27 mouse cellular contexts compared by ENCODE assay signal in genomic region chr2:165974383-165974782, GRCm38 (mm10). TPM values are rescaled to one million over a fixed set of nuclear protein-coding genes. Genes with fewer than 3 reads are reported as not detected.
DNase-seq lines count a peak whose midpoint lies in the region; ATAC-seq and TF ChIP-seq lines count a peak whose summit lies in the region.
"Had no signal": no experiment of that assay in that cellular context is flagged by ENCODE, and none has a peak within 500 bp of the region (broad histone marks: within the 10 kb centered on the region; RNA-seq: fewer than 3 reads in every experiment).

No protein-coding gene starts in this region.

- peak; percentile 37 for DNase-seq in lung, postnatal 14 days
- DNase-seq in lung, postnatal 0 days (ENCODE audit: low spot score) = no peak
- DNase-seq in urinary bladder, postnatal 14 days (ENCODE audit: low spot score) = peak; percentile 59
- DNase-seq in urinary bladder, postnatal 25 days (ENCODE audit: low spot score) = no peak
- DNase-seq in stomach, postnatal 0 days (ENCODE audit: low spot score) = peak; percentile 74
- no peak for DNase-seq in left cerebral cortex, postnatal 25 days (ENCODE audit: low spot score in 2 of 2)
- DNase-seq: adrenal gland, adult 2 months; adrenal gland, postnatal 10 days; adrenal gland, postnatal 25 days; B cell, adult 2 months; cerebellum, adult 11 months; cerebellum, adult 18-20 months; cerebellum, adult 8-10 months; cerebellum, adult 9-11 months; cerebellum, postnatal 14 days; cerebellum, postnatal 36 days; embryo, embryonic 11 days had no signal

- H3K4me1 ChIP-seq in lung, postnatal 0 days (ENCODE audit: insufficient read depth, low read depth, low read length) = no peaks in the 10 kb centered on the region
- H3K4me1 ChIP-seq in stomach, embryonic 15.5 days = no peaks in the 10 kb centered on the region
- H3K4me1 ChIP-seq in stomach, postnatal 0 days (replicated peaks; ENCODE audit: control insufficient read depth, insufficient read depth) = no peaks in the 10 kb centered on the region
- no peaks in the 10 kb centered on the region for H3K4me1 ChIP-seq in hindbrain, embryonic 13.5 days (replicated peaks)
- H3K4me1 ChIP-seq: embryonic facial prominence, embryonic 13.5 days; embryonic facial prominence, embryonic 15.5 days; forebrain, embryonic 12.5 days had no signal

- no peaks in the 10 kb centered on the region for H3K9me3 ChIP-seq in lung, postnatal 0 days (ENCODE audit: low read length)
- no peaks in the 10 kb centered on the region for H3K9me3 ChIP-seq in stomach, embryonic 15.5 days
- no peaks in the 10 kb centered on the region for H3K9me3 ChIP-seq in stomach, postnatal 0 days (ENCODE audit: control insufficient read depth, low read length)
- no peaks in the 10 kb centered on the region for H3K9me3 ChIP-seq in hindbrain, embryonic 13.5 days
- H3K9me3 ChIP-seq: embryonic facial prominence, embryonic 13.5 days; embryonic facial prominence, embryonic 15.5 days; forebrain, embryonic 10.5 days had no signal

- no peak overlapping the region for H3K27ac ChIP-seq in lung, postnatal 0 days (ENCODE audit: low read length)
- no peak overlapping the region for H3K27ac ChIP-seq in stomach, embryonic 15.5 days
- 0 out of 2 replicates have a peak overlapping the region, but pooled peaks have one; percentile 24 for H3K27ac ChIP-seq in stomach, postnatal 0 days (replicated peaks)
- H3K27ac ChIP-seq in hindbrain, embryonic 13.5 days = no peak overlapping the region
- H3K27ac ChIP-seq: embryonic facial prominence, embryonic 13.5 days; embryonic facial prominence, embryonic 15.5 days; forebrain, embryonic 10.5 days; forebrain, embryonic 12.5 days had no signal

- no peak overlapping the region for H3K9ac ChIP-seq in lung, postnatal 0 days (replicated peaks; ENCODE audit: low read depth)
- H3K9ac ChIP-seq in stomach, embryonic 15.5 days = no peak overlapping the region
- H3K9ac ChIP-seq in stomach, postnatal 0 days (ENCODE audit: low read length) = no peak overlapping the region
- H3K9ac ChIP-seq in hindbrain, embryonic 13.5 days = no peak overlapping the region
- H3K9ac ChIP-seq: embryonic facial prominence, embryonic 13.5 days; embryonic facial prominence, embryonic 15.5 days; forebrain, embryonic 12.5 days had no signal

- no peak overlapping the region for H3K4me3 ChIP-seq in lung, postnatal 0 days (ENCODE audit: low read depth, low read length)
- H3K4me3 ChIP-seq in stomach, embryonic 15.5 days (replicated peaks) = no peak overlapping the region
- no peak overlapping the region for H3K4me3 ChIP-seq in stomach, postnatal 0 days (ENCODE audit: low read depth, low read length)
- no peak overlapping the region for H3K4me3 ChIP-seq in hindbrain, embryonic 13.5 days
- H3K4me3 ChIP-seq: embryonic facial prominence, embryonic 13.5 days; embryonic facial prominence, embryonic 15.5 days; erythroblast, embryonic 14.5 days; forebrain, embryonic 10.5 days; forebrain, embryonic 12.5 days had no signal

- H3K4me2 ChIP-seq in lung, postnatal 0 days (replicated peaks; ENCODE audit: low read depth, low read length) = no peak overlapping the region
- H3K4me2 ChIP-seq in stomach, embryonic 15.5 days = no peak overlapping the region
- H3K4me2 ChIP-seq in stomach, postnatal 0 days (replicated peaks; ENCODE audit: low read depth) = no peak overlapping the region
- H3K4me2 ChIP-seq in hindbrain, embryonic 13.5 days = no peak overlapping the region
- H3K4me2 ChIP-seq: embryonic facial prominence, embryonic 13.5 days; embryonic facial prominence, embryonic 15.5 days; forebrain, embryonic 12.5 days had no signal

- no peaks in the 10 kb centered on the region for H3K27me3 ChIP-seq in lung, postnatal 0 days (replicated peaks; ENCODE audit: insufficient read depth, low read length)
- no peaks in the 10 kb centered on the region for H3K27me3 ChIP-seq in stomach, embryonic 15.5 days (replicated peaks)
- no peaks in the 10 kb centered on the region for H3K27me3 ChIP-seq in stomach, postnatal 0 days (ENCODE audit: control insufficient read depth, insufficient read depth, low read length)
- H3K27me3 ChIP-seq in hindbrain, embryonic 13.5 days = no peaks in the 10 kb centered on the region
- H3K27me3 ChIP-seq: CH12.LX; embryonic facial prominence, embryonic 13.5 days; embryonic facial prominence, embryonic 15.5 days; forebrain, embryonic 12.5 days had no signal

- H3K36me3 ChIP-seq in lung, postnatal 0 days (ENCODE audit: insufficient read depth, low read length) = no peaks in the 10 kb centered on the region
- no peaks in the 10 kb centered on the region for H3K36me3 ChIP-seq in stomach, embryonic 15.5 days
- no peaks in the 10 kb centered on the region for H3K36me3 ChIP-seq in stomach, postnatal 0 days (ENCODE audit: control insufficient read depth, insufficient read depth, low read length)
- H3K36me3 ChIP-seq in hindbrain, embryonic 13.5 days = no peaks in the 10 kb centered on the region
- H3K36me3 ChIP-seq: embryonic facial prominence, embryonic 13.5 days; embryonic facial prominence, embryonic 15.5 days; forebrain, embryonic 10.5 days; forebrain, embryonic 12.5 days had no signal

- 76% methylated on average over 1 of the region's 1 CpGs for WGBS in lung, postnatal 0 days
- 71% methylated on average over 1 of the region's 1 CpGs for WGBS in stomach, embryonic 15.5 days
- 49% methylated on average over 1 of the region's 1 CpGs for WGBS in stomach, postnatal 0 days
- 89% methylated on average over 1 of the region's 1 CpGs for WGBS in hindbrain, embryonic 13.5 days

- no peak for TF ChIP-seq CTCF in lung, postnatal 0 days (IDR thresholded peaks at IDR 0.05)
- TF ChIP-seq CTCF in stomach, postnatal 0 days (IDR thresholded peaks at IDR 0.05; ENCODE audit: low read depth) = no peak

- intact Hi-C loops in left cerebral cortex, postnatal 25 days (cut with DNase I) = no loop called here

- no peak for ATAC-seq in lung, postnatal 0 days
- peak; percentile 69; the same call in 1 of the 2 replicates for ATAC-seq in stomach, embryonic 15.5 days (ENCODE audit: insufficient read depth, low FRiP score, low read depth)
- peak; percentile 75 for ATAC-seq in stomach, postnatal 0 days (ENCODE audit: low FRiP score, low TSS enrichment)
- ATAC-seq in hindbrain, embryonic 13.5 days (ENCODE audit: low FRiP score) = no peak
- ATAC-seq: CD4-positive, CD25-positive, alpha-beta regulatory T cell, adult 4 months; forebrain, embryonic 14.5 days had no signal

- TF ChIP-seq EP300 in lung, postnatal 0 days (IDR thresholded peaks at IDR 0.05) = no peak
- no peak for TF ChIP-seq EP300 in stomach, postnatal 0 days (optimal IDR thresholded peaks at IDR 0.05)

RNA-seq across cellular contexts. Expression of gene Ncoa3, which starts 18.1 kb away (rescaled TPM):
- polyA plus RNA-seq in lung, postnatal 0 days (2015; fragmentation: Nextera tagmentation; extraction: Ambion mirVana) = 8.5 and 10.4 TPM in 2 replicates
- 12.9 and 14.1 TPM in 2 replicates for polyA plus RNA-seq in stomach, embryonic 15.5 days (2015; fragmentation: Nextera tagmentation; extraction: Ambion mirVana)
- 7.5 and 8.3 TPM in 2 replicates for polyA plus RNA-seq in stomach, postnatal 0 days (2015; fragmentation: Nextera tagmentation; extraction: Ambion mirVana)
- polyA plus RNA-seq in hindbrain, embryonic 13.5 days (2015; fragmentation: Nextera tagmentation; extraction: Ambion mirVana) = 12.0 and 13.1 TPM in 2 replicates
- total RNA-seq in left cerebral cortex, postnatal 25 days (2021) = 10 to 100 TPM; 34.9 to 37.9 TPM

Comparison
In these comparisons a context has a peak if more than half of its experiments do, and no peak if none do; other contexts are left out.
1. DNase-seq: peak in lung, postnatal 14 days (single experiment), urinary bladder, postnatal 14 days (single experiment) and stomach, postnatal 0 days (single experiment); none in lung, postnatal 0 days (single experiment), urinary bladder, postnatal 25 days (single experiment) and left cerebral cortex, postnatal 25 days (0 of 2).
2. ATAC-seq: peak in stomach, embryonic 15.5 days (single experiment) and stomach, postnatal 0 days (single experiment); none in lung, postnatal 0 days (single experiment) and hindbrain, embryonic 13.5 days (single experiment).